Mouse (Mus musculus): ENCODE measurements around the gene Pak4. TPM values are rescaled to one million over a fixed set of nuclear protein-coding genes. Genes with fewer than 3 reads are reported as not detected.

Pak4 gene
- polyA plus RNA-seq, 1 experiment from 2014 or later = 43.4 TPM

- peaks cover 53% of the 10 kb centered on the region for H3K4me1 ChIP-seq
- WGBS = 50% methylated on average over 6 of the region's 6 CpGs
- H3K27ac ChIP-seq = peak overlapping the region; percentile 63; the same call in 1 of the 2 replicates
- H3K36me3 ChIP-seq = peaks cover 2% of the 10 kb centered on the region; the same call in 1 of the 2 replicates
- no peak for ATAC-seq (ENCODE audit: insufficient number of reproducible peaks, insufficient read depth, low FRiP score, low TSS enrichment)
- no peaks in the 10 kb centered on the region for H3K27me3 ChIP-seq
- no peaks in the 10 kb centered on the region for H3K9me3 ChIP-seq
- H3K4me3 ChIP-seq = no peak overlapping the region
- H3K9ac ChIP-seq = no peak overlapping the region
- no peak overlapping the region for H3K4me2 ChIP-seq (replicated peaks)
Observed at GRCm38 (mm10) chr7:28586663-28587411, 11.1 kb downstream of the Pak4 start.

- Histone ChIP-seq H3K27ac (no peak overlapping the region), H3K4me1 (peaks cover 51% of the 10 kb centered on the region), H3K9me3 (no peaks in the 10 kb centered on the region), H3K27me3 (no peaks in the 10 kb centered on the region), H3K9ac (no peak overlapping the region), H3K4me2 (replicated peaks) (no peak overlapping the region), H3K4me3 (no peak overlapping the region), H3K36me3 (no peaks in the 10 kb centered on the region; the same call in 1 of the 2 replicates)
- 70% methylated on average over 6 of the region's 6 CpGs for WGBS
- no peak for ATAC-seq (ENCODE audit: insufficient number of reproducible peaks, insufficient read depth, low FRiP score, low TSS enrichment)
Observed at GRCm38 (mm10) chr7:28585001-28585400, 13.0 kb downstream of the Pak4 start.

- Histone ChIP-seq H3K4me2 (replicated peaks) (no peak overlapping the region), H3K36me3 (no peaks in the 10 kb centered on the region; the same call in 1 of the 2 replicates), H3K27me3 (no peaks in the 10 kb centered on the region), H3K4me3 (no peak overlapping the region), H3K9ac (no peak overlapping the region), H3K27ac (no peak overlapping the region), H3K4me1 (peaks cover 48% of the 10 kb centered on the region), H3K9me3 (no peaks in the 10 kb centered on the region)
- WGBS = 81% methylated on average over 4 of the region's 4 CpGs
- no peak for ATAC-seq (ENCODE audit: insufficient number of reproducible peaks, insufficient read depth, low FRiP score, low TSS enrichment)
Observed at GRCm38 (mm10) chr7:28584468-28584867, 13.5 kb downstream of the Pak4 start.

- Histone ChIP-seq H3K9ac (no peak overlapping the region), H3K4me3 (no peak overlapping the region), H3K4me2 (replicated peaks) (no peak overlapping the region), H3K4me1 (peaks cover 42% of the 10 kb centered on the region), H3K9me3 (no peaks in the 10 kb centered on the region), H3K27me3 (no peaks in the 10 kb centered on the region), H3K36me3 (no peaks in the 10 kb centered on the region), H3K27ac (no peak overlapping the region)
- 80% methylated on average over 8 of the region's 8 CpGs for WGBS
- no peak for ATAC-seq (ENCODE audit: insufficient number of reproducible peaks, insufficient read depth, low FRiP score, low TSS enrichment)
Observed at GRCm38 (mm10) chr7:28583570-28584344, 14.2 kb downstream of the Pak4 start.

GRCm38 (mm10) chr7:28582841-28583240, 15.1 kb downstream of the Pak4 start:
- WGBS = 88% methylated on average over 11 of the region's 11 CpGs
- Histone ChIP-seq H3K4me2 (replicated peaks) (no peak overlapping the region), H3K9ac (no peak overlapping the region), H3K9me3 (no peaks in the 10 kb centered on the region), H3K27me3 (no peaks in the 10 kb centered on the region), H3K36me3 (no peaks in the 10 kb centered on the region), H3K4me3 (no peak overlapping the region), H3K27ac (no peak overlapping the region), H3K4me1 (peaks cover 35% of the 10 kb centered on the region)
- ATAC-seq (ENCODE audit: insufficient number of reproducible peaks, insufficient read depth, low FRiP score, low TSS enrichment) = no peak

GRCm38 (mm10) chr7:28581721-28582120, 16.3 kb downstream of the Pak4 start:
- no peak overlapping the region for H3K4me3 ChIP-seq
- peaks cover 32% of the 10 kb centered on the region for H3K4me1 ChIP-seq

GRCm38 (mm10) chr7:28579826-28580225, 18.2 kb downstream of the Pak4 start:
- 73% methylated on average over 5 of the region's 5 CpGs for WGBS
- no peaks in the 10 kb centered on the region for H3K9me3 ChIP-seq
- H3K4me2 ChIP-seq (replicated peaks) = no peak overlapping the region
- no peak overlapping the region for H3K4me3 ChIP-seq
- H3K36me3 ChIP-seq = 0 out of 2 replicates have a peak, but pooled peaks cover 5% of the 10 kb centered on the region
- H3K9ac ChIP-seq = no peak overlapping the region
- no peaks in the 10 kb centered on the region for H3K27me3 ChIP-seq
- peaks cover 27% of the 10 kb centered on the region for H3K4me1 ChIP-seq
- H3K27ac ChIP-seq = no peak overlapping the region
- ATAC-seq (ENCODE audit: insufficient number of reproducible peaks, insufficient read depth, low FRiP score, low TSS enrichment) = no peak

More at GRCm38 (mm10) chr7:28581721-28582120, 16.3 kb downstream of the Pak4 start:
- Histone ChIP-seq H3K27me3 (no peaks in the 10 kb centered on the region), H3K27ac (no peak overlapping the region), H3K4me2 (replicated peaks) (no peak overlapping the region), H3K9me3 (no peaks in the 10 kb centered on the region), H3K36me3 (no peaks in the 10 kb centered on the region), H3K9ac (no peak overlapping the region)
- ATAC-seq (ENCODE audit: insufficient number of reproducible peaks, insufficient read depth, low FRiP score, low TSS enrichment) = no peak
- WGBS = 80% methylated on average over 4 of the region's 4 CpGs

- H3K9me3 ChIP-seq = no peaks in the 10 kb centered on the region
- WGBS = 74% methylated on average over 5 of the region's 5 CpGs
- H3K27me3 ChIP-seq = no peaks in the 10 kb centered on the region
- no peak overlapping the region for H3K9ac ChIP-seq
- no peak overlapping the region for H3K4me3 ChIP-seq
- 0 out of 2 replicates have a peak overlapping the region, but pooled peaks have one; percentile 7 for H3K27ac ChIP-seq
- no peak overlapping the region for H3K4me2 ChIP-seq (replicated peaks)
- peaks cover 23% of the 10 kb centered on the region for H3K4me1 ChIP-seq
- ATAC-seq (ENCODE audit: insufficient number of reproducible peaks, insufficient read depth, low FRiP score, low TSS enrichment) = no peak
- 0 out of 2 replicates have a peak, but pooled peaks cover 5% of the 10 kb centered on the region for H3K36me3 ChIP-seq
Observed at GRCm38 (mm10) chr7:28578543-28579053, 19.4 kb downstream of the Pak4 start.

GRCm38 (mm10) chr7:28577826-28578542, 20.0 kb downstream of the Pak4 start:
- WGBS = 75% methylated on average over 9 of the region's 9 CpGs
- no peak overlapping the region for H3K9ac ChIP-seq
- peaks cover 23% of the 10 kb centered on the region for H3K4me1 ChIP-seq
- ATAC-seq (ENCODE audit: insufficient number of reproducible peaks, insufficient read depth, low FRiP score, low TSS enrichment) = no peak
- H3K9me3 ChIP-seq = no peaks in the 10 kb centered on the region
- H3K27me3 ChIP-seq = no peaks in the 10 kb centered on the region
- peak overlapping the region; percentile 7; the same call in 1 of the 2 replicates for H3K27ac ChIP-seq
- no peak overlapping the region for H3K4me2 ChIP-seq (replicated peaks)
- 0 out of 2 replicates have a peak, but pooled peaks cover 5% of the 10 kb centered on the region for H3K36me3 ChIP-seq
- H3K4me3 ChIP-seq = no peak overlapping the region

- H3K4me2 ChIP-seq (replicated peaks) = no peak overlapping the region
- H3K4me1 ChIP-seq = peaks cover 28% of the 10 kb centered on the region
- peak overlapping the region; percentile 76 for H3K27ac ChIP-seq
- no peak for ATAC-seq (ENCODE audit: insufficient number of reproducible peaks, insufficient read depth, low FRiP score, low TSS enrichment)
- H3K36me3 ChIP-seq = 0 out of 2 replicates have a peak, but pooled peaks cover 5% of the 10 kb centered on the region
- no peaks in the 10 kb centered on the region for H3K9me3 ChIP-seq
- H3K9ac ChIP-seq = no peak overlapping the region
- no peaks in the 10 kb centered on the region for H3K27me3 ChIP-seq
- no peak overlapping the region for H3K4me3 ChIP-seq
- 76% methylated on average over 5 of the region's 5 CpGs for WGBS
Observed at GRCm38 (mm10) chr7:28576271-28576914, 21.6 kb downstream of the Pak4 start.

GRCm38 (mm10) chr7:28575597-28575996, 22.4 kb downstream of the Pak4 start:
- Histone ChIP-seq H3K4me3 (no peak overlapping the region), H3K27ac (0 out of 2 replicates have a peak overlapping the region, but pooled peaks have one; percentile 9), H3K4me1 (peaks cover 34% of the 10 kb centered on the region), H3K4me2 (replicated peaks) (no peak overlapping the region), H3K9ac (no peak overlapping the region), H3K36me3 (0 out of 2 replicates have a peak, but pooled peaks cover 5% of the 10 kb centered on the region), H3K27me3 (no peaks in the 10 kb centered on the region), H3K9me3 (no peaks in the 10 kb centered on the region)
- WGBS = 91% methylated on average over 11 of the region's 11 CpGs
- ATAC-seq (ENCODE audit: insufficient number of reproducible peaks, insufficient read depth, low FRiP score, low TSS enrichment) = no peak
